Mouse (Mus musculus): ENCODE data around the gene Nps.

DNA sequence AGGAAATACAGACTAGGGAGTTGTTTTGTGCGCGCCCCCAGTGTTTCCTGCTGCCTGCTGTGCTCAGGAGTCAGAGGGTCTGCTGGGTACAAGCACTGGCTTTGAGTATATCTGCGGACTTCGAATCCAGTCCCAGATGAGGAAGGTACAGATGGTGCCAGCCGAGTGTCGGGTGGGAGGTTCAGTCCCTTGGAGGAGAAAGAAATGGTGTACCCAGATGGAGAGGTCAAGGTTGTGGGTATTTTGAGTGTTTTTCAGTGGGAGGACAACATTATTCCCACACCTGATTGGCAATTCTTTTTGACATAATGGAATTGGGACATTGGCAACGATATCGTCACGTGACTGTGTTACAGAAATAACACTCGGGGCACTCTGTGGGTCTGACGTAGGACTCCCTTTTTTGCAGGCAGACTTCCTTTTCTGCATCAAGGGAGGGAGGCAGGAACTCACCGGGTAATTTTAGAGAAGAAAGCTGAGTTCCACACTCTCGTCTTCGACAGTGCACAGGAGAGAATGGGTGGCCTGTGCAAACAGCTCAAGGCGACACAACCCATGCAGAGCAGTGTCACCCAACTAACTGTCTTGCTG lies 33.2 kb downstream of the Nps start:
- TF ChIP-seq CTCF (IDR thresholded peaks at IDR 0.05; ENCODE audit: control insufficient read depth, insufficient read depth, insufficient read length) (no peak), MAX (IDR thresholded peaks at IDR 0.05) (no peak)
